Mouse (Mus musculus) yolk sac, embryonic 10.5 days (tissue): ENCODE measurements around the gene Nsmce3.

Source experiments
- DNase-seq: peaks from one replicate; pipeline ENCODE4 v3.0.0-alpha.2; 2017; ENCODE audit warnings: low spot score

Gene Nsmce3

DNA sequence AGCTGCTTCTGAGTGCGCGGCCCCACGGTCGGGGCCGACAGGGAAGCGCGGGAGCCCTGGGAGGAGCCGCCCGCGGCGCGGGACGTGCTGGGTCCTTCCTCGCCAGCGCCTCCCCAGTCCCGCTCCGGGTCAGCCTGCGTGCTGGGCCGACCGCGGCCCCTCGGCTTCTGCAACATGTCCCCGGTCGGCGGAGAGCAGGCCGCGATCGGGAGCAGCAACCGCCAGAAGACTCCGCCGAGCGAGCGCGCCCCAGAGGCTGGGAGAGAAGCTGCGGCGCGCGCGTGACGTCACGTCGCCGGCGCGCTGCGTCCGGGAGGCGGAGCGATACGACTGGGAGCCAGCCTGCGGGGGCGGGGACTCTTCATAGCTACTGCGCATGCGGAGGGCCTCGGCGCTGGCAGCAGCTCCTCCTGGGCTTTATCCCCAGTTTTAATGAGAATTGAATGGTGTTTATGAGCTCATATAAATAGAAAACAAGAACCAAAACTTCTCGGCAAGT is at the start of gene Nsmce3:
Gene Nsmce3 (minus strand): TSS at position 255 of the 499 bp plus-strand sequence.
- peak; percentile 91 for DNase-seq

DNA sequence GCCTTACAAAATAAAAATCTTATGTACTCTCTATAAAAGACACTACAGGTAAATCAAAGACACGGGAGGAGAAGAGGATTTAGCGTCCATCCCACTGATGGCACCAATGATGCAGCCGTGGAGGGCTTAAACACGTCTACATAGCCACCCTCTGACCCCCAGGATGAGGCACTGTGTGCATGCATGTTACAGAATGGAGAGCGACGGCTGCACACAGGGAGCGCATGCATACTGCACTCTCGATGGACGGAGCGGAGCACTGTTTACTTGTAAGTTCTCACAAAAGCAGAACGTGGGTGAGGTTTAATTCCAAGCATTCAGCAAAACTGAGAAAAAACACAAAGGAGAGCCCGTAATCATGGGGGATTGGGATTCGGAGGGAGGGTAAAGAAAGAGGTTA is 48.4 kb upstream of the Nsmce3 start:
- DNase-seq, result no peak

DNA sequence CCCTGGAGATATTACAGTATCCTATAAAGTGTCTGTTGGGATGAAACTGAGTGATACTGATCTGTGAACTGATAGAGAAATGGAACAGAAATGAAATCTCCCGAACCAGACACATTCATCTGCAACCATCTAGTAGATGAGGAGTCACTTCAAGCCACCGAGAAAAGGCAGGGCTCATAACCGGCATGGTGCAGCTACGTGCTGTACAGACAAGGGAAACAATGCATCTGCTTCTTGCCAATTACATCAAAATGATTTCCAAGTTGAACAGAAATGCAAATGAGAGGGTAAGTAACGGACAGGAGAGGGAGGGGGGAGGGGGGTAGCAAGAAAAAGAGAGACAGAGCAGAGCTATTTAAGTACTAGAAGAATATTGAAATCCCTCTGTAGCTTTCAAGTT is 47.9 kb upstream of the Nsmce3 start:
- no peak for DNase-seq

DNA sequence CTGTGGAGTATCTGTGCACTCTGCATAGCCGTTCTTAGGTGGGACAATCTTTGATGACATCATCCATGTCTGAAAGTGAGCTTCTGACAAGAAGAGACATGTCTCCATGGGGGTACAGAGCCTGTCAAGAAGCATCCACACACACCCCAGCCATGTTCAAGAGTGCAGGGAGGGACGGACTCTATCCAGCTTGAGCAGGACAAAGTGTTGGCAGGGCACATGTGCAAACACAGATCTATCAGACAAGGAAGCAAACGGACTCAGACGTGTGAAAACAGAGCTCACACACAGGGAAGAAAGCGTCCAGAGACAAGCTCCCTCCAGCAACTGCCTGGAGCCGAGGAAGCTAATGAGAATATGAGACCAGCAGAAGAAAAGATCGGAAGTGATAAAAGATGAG is 43.9 kb upstream of the Nsmce3 start:
- no peak for DNase-seq

DNA sequence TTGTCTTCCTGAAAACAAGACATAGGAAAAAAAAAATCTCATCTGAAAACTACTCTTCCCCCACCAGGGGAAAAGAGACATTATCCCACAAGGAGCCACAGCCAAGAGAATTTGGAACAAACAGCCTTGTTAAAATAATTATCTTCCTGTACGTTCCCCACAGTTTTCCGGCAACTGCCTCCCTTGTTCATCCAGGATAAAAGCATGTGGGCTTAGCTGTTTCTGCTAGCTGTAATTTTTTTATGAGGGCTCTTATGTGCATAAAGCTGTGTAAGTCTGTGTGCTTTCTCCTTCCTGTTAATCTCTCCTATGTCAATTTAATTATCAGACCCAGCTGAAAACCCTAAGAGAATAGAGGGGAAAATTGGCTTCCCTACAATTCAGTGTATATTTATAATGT is 42.3 kb upstream of the Nsmce3 start:
- DNase-seq, result no peak

DNA sequence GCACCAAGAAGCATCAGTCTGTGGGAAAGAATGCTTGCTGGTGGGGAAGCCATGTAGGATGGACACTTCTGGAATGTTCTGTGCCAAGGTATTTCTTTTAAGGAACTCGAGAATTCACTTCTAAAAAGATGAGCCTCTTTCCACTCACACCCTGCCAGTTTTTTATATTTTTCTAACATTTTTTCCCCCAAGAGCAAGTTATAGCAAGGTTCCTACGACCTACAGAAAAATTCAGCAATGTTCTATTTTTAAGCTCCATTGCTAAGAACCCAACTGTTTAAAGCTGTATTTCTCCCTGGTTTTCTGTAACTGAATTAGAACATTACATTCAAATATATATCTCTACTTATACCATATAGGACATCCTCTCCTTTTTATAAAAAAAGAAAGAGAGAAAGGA is 39.1 kb upstream of the Nsmce3 start:
- no peak for DNase-seq

DNA sequence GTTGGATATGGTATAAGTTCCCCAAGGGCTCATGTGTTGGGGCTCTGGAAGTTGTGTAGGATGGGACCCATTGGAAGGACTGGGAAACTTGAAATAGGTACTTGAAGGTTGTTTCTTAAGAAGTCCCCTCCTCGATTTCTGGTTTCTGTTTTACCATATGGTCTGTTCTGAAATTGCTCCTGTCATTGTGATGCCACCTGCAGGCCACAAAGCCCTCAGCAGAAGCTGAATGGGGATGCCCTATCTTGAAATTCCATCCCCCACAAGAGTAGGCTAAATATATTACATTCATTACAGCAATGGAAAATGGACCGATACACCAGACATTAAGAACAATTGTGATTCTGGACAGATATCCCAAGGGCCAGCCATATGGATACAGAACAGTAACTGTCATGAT is 37.4 kb upstream of the Nsmce3 start:
- DNase-seq, result no peak

DNA sequence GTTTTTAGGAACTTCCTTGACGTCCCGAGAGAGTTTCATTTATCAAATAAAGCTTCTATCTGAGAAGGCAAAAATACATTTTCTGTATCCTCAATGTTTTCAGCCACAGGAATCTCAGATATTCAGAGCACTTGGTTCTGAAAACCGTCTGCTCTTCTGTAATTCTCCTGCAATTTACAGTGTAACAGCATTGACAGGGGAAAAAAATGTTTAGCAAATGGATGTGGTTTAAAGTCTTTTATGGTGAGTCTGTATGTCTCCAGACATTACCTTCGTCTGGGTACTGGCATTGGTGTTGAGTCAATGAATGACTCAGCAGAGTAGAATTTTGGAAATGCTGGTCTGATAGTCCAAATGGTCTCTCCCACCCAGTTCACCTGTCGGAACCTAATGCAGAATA is 34.2 kb upstream of the Nsmce3 start:
- DNase-seq, result no peak

DNA sequence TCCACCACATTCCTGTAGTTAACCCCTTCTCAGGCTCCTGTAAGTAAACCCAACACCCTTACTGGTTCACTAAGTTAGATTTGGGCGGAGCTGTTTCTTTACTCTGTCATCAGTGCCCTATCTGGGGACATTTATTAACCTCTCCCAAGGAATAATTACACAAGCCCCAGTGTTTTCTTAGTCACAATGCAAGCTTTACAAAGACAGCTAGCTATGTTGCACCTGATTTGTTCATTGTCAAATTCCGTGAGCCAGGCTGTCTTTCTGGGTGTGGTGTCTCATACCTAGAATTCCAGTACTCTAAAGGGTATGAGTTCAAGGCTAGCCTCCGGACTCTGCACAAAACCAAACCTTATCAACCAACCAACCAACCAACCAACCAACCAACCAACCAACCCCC is 32.7 kb upstream of the Nsmce3 start:
- no peak for DNase-seq

DNA sequence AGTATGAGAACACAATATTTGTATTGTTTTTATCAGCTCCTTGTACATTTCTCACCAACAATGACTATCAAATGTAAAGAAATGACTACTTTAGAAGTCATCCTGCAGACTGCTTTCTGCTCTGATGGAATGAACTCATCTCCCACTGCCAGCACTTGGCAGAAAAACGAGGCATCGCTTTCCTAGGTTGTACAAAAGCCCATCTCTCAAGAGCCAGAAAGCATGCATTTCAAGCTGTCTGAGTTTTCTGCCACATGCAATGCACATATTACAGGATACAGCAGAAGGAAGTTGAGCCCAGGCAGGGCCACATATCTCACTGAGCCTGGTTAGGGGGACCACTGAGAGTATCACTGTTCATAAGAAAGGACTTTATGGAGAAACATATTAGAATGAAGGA is 27.5 kb upstream of the Nsmce3 start:
- no peak for DNase-seq

DNA sequence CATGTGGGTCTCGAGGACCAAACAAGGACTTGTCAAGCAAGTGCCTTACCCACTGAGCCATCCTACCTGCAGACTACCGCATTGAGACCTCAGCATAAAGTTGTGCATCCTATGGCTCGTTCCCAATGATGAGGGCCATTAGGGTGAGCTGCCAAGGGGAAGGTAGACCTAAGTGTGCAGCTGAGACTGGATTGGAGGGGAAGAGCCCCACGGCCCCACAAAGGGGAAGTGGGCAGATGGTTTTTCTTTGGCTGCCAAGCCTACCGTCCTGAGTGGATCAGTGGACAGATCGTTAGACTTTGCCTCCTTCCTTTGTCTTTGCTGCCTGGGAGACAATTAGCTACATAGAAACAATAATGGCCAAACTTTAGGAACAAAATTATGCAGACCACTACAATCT is 23.8 kb upstream of the Nsmce3 start:
- no peak for DNase-seq

DNA sequence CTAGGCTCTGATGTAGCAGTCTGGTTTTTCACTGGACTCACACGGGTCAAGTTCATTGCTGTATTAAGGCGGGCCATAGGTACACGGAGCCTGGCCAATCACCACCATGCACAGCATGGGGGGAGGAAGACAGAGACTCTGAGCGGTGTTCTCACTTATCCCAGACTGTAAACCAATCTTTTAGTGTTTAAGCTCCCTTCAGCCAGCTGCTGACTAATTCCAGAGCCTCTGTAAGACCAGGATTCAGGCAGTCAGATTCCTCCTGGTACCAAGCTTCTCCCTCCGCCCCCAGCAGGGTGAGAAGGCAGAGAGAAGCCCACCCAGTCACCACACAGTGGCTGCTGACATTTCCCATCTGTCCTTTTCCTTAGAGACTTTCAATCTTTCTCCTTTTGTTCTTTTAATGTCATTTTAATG is 22.9 kb upstream of the Nsmce3 start:
- DNase-seq, result peak; percentile 42

DNA sequence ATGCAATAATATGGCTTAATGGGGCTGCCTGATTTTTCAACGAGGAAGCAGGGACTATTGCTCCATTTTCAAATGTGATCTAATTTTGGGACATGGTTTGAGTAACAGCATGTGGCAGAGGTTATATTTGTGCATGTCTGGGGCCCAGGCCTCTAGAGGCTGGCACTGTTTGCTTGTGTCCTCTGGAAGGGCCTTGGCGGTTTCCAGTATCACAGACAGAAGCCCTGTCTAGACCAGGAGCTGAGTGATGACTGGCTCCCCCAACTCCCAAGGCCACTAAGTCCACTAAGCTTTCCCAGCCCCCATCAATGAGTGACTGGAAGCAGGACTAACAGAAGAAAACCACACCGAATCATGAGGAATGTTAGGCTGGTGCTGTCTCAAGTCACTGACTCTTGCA is 18.3 kb upstream of the Nsmce3 start:
- DNase-seq, result no peak

DNA sequence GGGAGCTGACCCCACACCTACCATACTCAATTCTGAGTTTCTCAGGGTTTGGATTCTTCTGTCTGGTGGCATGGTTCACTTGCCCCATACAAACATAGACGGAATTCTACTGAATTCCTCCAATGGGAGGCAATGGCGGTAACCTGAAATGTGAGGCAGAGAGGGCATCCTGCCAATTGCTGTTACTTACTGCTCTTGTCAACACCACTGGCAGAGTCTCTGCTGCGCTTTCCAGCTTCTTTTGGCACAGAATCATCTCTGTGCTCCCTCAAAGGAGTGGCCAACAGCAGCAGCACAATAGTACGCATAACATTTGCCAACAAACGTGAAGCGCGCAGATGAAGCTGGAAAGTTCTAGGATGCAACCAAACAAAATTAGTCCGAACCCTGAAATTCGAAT is 17.1 kb upstream of the Nsmce3 start:
- DNase-seq, result no peak

DNA sequence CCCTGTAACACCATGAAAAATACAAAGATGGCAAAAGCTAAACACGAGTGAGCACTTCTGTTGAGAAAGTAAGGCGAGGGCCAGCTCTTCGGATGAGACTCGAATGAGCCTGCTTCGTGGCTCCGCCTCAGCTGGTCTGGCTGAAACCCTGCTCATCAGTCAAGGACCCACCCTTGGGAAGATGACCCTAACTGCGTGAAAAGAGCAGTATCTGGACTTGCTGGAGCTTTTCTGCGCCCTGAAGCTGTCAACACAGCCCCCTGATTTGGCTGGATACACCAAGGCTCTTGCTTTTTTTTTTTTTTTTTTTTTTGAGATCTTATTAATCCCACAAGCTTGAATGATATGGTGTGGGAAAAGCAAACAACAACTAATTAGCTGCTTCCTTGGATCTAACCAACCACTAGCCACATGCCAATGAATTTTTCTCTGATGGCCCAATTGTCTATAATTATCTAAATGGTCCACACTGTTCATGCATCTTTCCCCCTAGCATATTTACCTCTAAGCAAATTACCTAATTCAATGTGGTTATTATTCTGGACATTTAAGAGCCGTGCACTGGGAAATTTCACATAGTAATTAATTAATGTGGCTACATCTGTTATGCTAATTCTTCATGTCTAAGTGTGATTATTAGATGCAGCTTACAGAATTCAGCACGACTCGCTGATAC is 11.5 kb upstream of the Nsmce3 start:
- no peak for DNase-seq

DNA sequence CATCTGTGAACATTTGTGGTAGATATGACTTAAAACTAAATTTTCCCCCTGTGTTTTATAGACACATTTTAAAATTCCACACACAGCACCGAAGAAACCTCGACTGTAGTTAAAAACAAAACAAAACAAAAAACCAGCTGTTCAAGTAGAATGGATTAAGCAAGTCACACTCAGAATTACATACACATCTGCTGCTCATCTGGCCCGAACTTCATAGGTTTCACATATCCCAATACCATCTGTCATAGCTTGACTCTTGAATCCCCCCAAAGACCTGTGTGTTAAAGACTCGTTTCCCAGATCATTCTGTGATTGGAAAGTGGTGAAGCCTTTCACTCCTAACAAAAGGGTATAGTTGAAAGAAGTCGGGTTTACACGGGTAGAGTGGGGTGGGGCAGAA is 9.4 kb upstream of the Nsmce3 start:
- no peak for DNase-seq

DNA sequence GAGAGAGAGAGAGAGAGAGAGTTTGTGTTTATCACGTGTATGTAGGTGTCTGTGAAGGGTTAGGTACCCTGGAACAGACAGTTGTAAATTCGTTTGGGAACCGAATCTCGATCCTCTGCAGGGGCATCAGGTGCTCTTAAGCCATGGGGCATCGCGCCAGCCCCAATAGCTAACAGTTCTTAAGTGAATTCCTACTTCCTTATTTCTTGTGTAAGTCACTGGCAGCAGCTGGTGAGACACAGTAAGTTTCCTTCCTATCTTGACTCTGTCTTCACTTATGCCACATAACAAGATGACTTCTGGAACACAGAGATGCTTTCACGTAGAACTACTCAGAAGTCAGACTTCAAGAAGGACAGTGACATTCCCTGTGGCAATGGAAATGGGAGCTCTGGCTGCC is 8.6 kb upstream of the Nsmce3 start:
- no peak for DNase-seq

DNA sequence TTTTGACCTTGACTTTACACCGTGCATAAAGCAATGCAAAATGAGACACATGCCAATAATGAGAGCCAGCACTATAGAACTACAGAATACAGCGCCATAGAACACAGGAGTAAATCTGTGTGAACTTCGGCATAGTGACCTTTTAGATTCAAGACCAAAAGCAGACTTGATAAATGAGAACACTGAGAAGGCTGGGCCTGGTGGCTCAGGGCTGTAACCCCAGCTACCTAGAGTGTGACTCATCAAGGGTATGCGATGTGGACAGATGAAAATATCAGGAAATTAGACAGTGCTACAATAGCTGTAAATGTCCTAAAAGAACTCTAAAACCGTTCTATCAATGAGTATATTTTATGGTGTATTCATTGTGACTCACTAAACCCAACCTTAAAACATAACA is 7.6 kb upstream of the Nsmce3 start:
- DNase-seq, result no peak

DNA sequence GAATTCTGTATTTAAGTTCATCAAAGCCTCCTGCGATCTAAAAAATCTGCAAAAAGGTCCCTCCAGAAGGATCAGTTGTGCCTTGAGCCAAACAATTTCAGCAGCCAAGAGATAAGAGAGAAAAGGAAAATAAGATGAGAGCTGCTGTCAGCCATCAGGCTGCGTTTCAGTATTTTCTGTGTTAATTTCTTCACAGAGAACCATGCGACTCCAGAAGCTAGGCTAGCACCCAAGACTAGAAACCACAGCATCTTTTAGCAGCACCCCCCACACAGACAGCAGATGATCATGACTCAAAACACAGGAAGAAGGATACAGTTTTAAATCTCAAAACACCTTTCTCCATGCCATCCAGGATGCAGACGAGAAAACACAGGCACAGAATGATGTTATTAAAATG is 2.1 kb upstream of the Nsmce3 start:
- no peak for DNase-seq

DNA sequence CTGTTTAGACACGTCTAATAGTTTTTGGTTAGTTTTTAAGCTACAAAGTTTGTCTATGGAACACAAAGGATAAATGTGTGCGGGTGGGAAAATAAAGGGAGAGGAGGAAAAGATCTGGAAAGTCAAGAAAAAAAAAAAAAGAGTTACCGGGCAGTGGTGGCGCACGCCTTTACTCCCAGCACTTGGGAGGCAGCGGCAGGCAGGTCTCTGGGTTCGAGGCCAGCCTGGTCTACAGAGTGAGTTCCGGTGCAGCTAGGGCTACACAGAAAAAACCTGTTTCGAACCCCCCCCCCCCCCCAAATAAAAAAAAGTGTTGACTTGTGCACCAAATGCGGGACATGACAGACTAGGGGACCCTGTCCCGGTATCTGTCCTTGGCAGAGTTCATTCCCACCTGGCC is 469 bp upstream of the Nsmce3 start:
- DNase-seq, result no peak

DNA sequence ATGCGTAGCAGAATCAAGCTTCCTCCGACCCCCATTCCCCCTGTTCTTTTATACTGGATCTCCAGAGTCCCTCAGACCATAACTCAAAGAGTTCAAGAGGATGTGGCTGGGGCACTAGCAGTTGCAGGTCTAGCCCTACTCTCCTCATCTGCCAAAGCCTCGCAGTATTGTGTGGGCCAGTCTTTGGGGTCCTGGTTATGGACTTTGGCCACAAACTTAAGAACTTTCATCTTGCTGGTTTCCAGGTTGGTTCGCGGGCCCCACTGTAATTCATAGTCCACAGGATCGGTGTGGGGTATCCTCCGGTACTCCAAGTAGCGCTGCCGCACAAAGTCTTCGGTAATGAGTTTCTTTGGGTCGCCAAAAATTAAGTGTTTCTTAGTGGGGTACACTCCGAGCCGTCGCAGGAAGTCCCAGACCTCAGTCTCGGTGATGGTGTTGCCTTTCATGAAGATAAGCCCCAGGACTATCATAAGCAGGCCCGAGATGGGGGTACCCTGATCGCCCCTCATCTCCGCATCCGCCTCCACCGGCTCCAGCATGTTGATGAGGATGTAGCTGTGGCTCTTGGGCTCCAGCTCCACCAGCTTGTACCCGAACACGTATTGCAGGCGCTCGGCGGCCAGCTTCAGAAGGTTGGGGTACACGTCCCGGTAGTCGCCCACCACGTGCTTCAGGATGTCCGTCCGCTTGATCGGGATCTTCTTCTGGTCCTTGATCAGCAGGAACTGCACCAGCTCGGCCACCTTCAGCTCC is 632 bp downstream of the Nsmce3 start:
- peak; percentile 2 for DNase-seq

DNA sequence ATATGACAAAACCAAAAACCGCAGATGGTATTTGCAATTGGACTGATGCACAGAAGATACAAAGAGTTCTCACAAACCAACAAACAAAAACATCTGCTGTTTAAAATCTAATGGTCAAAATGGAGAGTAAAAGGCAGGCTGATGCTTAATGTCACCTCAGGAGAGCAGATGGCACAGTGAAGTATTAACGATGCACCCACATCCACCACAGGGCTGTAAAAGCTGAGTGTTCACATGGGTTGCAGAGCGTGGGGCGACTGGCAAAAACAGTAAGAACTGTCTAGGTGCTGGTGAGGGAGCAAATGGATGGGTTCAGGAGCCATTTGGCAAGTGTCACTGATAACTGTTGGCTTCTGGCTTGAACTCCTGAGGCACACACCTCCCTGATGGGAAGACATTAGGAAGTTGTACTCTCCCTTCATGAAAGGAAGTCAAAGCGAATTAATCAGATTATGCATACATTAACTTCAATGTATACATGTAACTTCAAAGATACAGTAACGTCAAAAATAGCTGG is 3.2 kb downstream of the Nsmce3 start:
- DNase-seq, result no peak

DNA sequence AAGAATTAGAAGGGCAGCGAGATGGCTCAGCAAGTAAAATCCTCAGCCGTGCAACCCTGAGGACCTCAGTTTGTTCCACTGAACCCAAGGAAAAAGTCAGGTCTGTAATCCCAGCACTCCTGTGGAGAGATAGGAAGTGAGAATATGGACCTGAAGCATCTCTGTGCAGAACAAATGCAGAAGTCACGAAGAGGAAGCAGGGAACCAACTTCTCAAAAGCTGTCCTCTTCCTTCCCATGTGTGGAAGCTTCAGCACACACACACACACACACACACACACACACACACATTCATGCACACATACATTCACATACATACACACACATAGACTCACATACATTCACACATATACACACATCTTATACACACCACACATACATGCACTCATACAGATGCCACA is 9.3 kb downstream of the Nsmce3 start:
- no peak for DNase-seq

DNA sequence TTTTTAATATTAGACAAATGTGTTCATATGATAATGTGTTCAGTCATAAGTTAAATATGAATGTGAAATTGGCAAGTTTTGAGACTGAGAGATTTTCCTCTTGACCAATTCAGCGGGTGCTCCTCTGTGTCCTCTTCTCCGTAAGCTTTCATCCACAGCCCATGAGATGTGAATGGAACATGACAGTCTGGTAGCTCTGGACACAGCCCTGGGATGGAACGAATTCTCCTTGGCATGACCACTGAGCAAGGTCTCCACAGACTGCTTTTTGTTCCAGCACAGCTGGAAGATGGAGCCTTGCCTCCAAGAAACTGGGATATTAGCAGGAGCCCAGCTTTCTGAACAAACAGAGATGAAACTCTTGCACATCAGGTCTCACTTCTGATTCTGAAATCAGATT is 9.8 kb downstream of the Nsmce3 start:
- no peak for DNase-seq
